Mouse (Mus musculus): ENCODE measurements at regions not wholly inside any gene's neighbourhood (a gene's known extent, or its start where the extent isn't known, plus 50 kb on each side); places are given as distances from the start of the nearest gene placed in this dataset.
A peak's percentile ranks its signal among the peaks of the same experiment; 100 is the strongest.

GRCm38 (mm10) chr8:34533421-34533820 lies 421.9 kb upstream of the Gm10131 start:
- no peaks in the 10 kb centered on the region for H3K27me3 ChIP-seq (replicated peaks)
- no peak overlapping the region for H3K4me3 ChIP-seq (replicated peaks)
- 80% methylated on average over 4 of the region's 4 CpGs for WGBS
- no peak for ATAC-seq (ENCODE audit: insufficient read depth, low FRiP score, low read depth)
- no peaks in the 10 kb centered on the region for H3K4me1 ChIP-seq
- no peaks in the 10 kb centered on the region for H3K36me3 ChIP-seq
- no peaks in the 10 kb centered on the region for H3K9me3 ChIP-seq
- no peak overlapping the region for H3K27ac ChIP-seq
- no peak overlapping the region for H3K9ac ChIP-seq
- no peak overlapping the region for H3K4me2 ChIP-seq

GRCm38 (mm10) chr8:34530896-34531679 lies 419.6 kb upstream of the Gm10131 start:
- Histone ChIP-seq H3K36me3 (no peaks in the 10 kb centered on the region), H3K27ac (no peak overlapping the region)
- whole genome bisulfite sequencing = 73% methylated on average over 11 of the region's 11 CpGs

GRCm38 (mm10) chr8:34530046-34530445 lies 418.5 kb upstream of the Gm10131 start:
- H3K4me2 ChIP-seq = no peak overlapping the region
- no peak overlapping the region for H3K9ac ChIP-seq
- no peaks in the 10 kb centered on the region for H3K9me3 ChIP-seq
- H3K27me3 ChIP-seq (replicated peaks) = no peaks in the 10 kb centered on the region
- ATAC-seq (ENCODE audit: insufficient read depth, low FRiP score, low read depth) = no peak
- no peak overlapping the region for H3K4me3 ChIP-seq (replicated peaks)
- no peaks in the 10 kb centered on the region for H3K4me1 ChIP-seq
- 38% methylated on average over 5 of the region's 5 CpGs for WGBS
- H3K36me3 ChIP-seq = no peaks in the 10 kb centered on the region
- H3K27ac ChIP-seq = no peak overlapping the region

More at GRCm38 (mm10) chr8:34530896-34531679, 419.6 kb upstream of the Gm10131 start:
- H3K4me2 ChIP-seq = no peak overlapping the region
- H3K9me3 ChIP-seq = no peaks in the 10 kb centered on the region
- no peak overlapping the region for H3K4me3 ChIP-seq (replicated peaks)
- no peaks in the 10 kb centered on the region for H3K4me1 ChIP-seq
- H3K27me3 ChIP-seq (replicated peaks) = no peaks in the 10 kb centered on the region
- H3K9ac ChIP-seq = no peak overlapping the region
- no peak for ATAC-seq (ENCODE audit: insufficient read depth, low FRiP score, low read depth)

GRCm38 (mm10) chr8:34529452-34529851 lies 417.9 kb upstream of the Gm10131 start:
- 57% methylated on average over 1 of the region's 1 CpGs for WGBS
- no peaks in the 10 kb centered on the region for H3K27me3 ChIP-seq (replicated peaks)
- no peaks in the 10 kb centered on the region for H3K36me3 ChIP-seq
- H3K4me1 ChIP-seq = no peaks in the 10 kb centered on the region
- H3K4me2 ChIP-seq = no peak overlapping the region
- no peak overlapping the region for H3K27ac ChIP-seq
- no peak overlapping the region for H3K4me3 ChIP-seq (replicated peaks)
- ATAC-seq (ENCODE audit: insufficient read depth, low FRiP score, low read depth) = no peak
- H3K9me3 ChIP-seq = no peaks in the 10 kb centered on the region
- no peak overlapping the region for H3K9ac ChIP-seq

- H3K36me3 ChIP-seq = no peaks in the 10 kb centered on the region
- no peak overlapping the region for H3K4me3 ChIP-seq (replicated peaks)
- 76% methylated on average over 3 of the region's 3 CpGs for WGBS
- no peaks in the 10 kb centered on the region for H3K27me3 ChIP-seq (replicated peaks)
- H3K4me1 ChIP-seq = no peaks in the 10 kb centered on the region
- no peak overlapping the region for H3K4me2 ChIP-seq
- no peak overlapping the region for H3K9ac ChIP-seq
- ATAC-seq (ENCODE audit: insufficient read depth, low FRiP score, low read depth) = no peak
- H3K27ac ChIP-seq = no peak overlapping the region
- H3K9me3 ChIP-seq = no peaks in the 10 kb centered on the region
These were observed 416.7 kb upstream of the Gm10131 start for GRCm38 (mm10) chr8:34528213-34528612.

- H3K27ac ChIP-seq = no peak overlapping the region
- H3K9ac ChIP-seq = no peak overlapping the region
- H3K4me3 ChIP-seq (replicated peaks) = no peak overlapping the region
- no peak for ATAC-seq (ENCODE audit: insufficient read depth, low FRiP score, low read depth)
- H3K27me3 ChIP-seq (replicated peaks) = no peaks in the 10 kb centered on the region
- WGBS = 48% methylated on average over 4 of the region's 4 CpGs
- no peaks in the 10 kb centered on the region for H3K36me3 ChIP-seq
- no peak overlapping the region for H3K4me2 ChIP-seq
- H3K4me1 ChIP-seq = no peaks in the 10 kb centered on the region
- H3K9me3 ChIP-seq = no peaks in the 10 kb centered on the region
These were observed 413.7 kb upstream of the Gm10131 start for GRCm38 (mm10) chr8:34525231-34525630.

- Histone ChIP-seq H3K4me2 (no peak overlapping the region), H3K36me3 (no peaks in the 10 kb centered on the region), H3K9ac (no peak overlapping the region), H3K4me3 (replicated peaks) (no peak overlapping the region), H3K27me3 (replicated peaks) (no peaks in the 10 kb centered on the region), H3K27ac (no peak overlapping the region), H3K9me3 (no peaks in the 10 kb centered on the region), H3K4me1 (no peaks in the 10 kb centered on the region)
- 0 out of 2 replicates have a peak, but pooled peaks have one; percentile 27 for ATAC-seq (ENCODE audit: insufficient read depth, low FRiP score, low read depth)
- 60% methylated on average over 3 of the region's 3 CpGs for WGBS
These were observed 412.3 kb upstream of the Gm10131 start for GRCm38 (mm10) chr8:34523849-34524248.

GRCm38 (mm10) chr8:34521316-34521715 lies 409.8 kb upstream of the Gm10131 start:
- no peak overlapping the region for H3K4me2 ChIP-seq
- H3K36me3 ChIP-seq = no peaks in the 10 kb centered on the region
- H3K9ac ChIP-seq = no peak overlapping the region
- H3K4me3 ChIP-seq (replicated peaks) = no peak overlapping the region
- 86% methylated on average over 7 of the region's 7 CpGs for WGBS
- H3K27me3 ChIP-seq (replicated peaks) = no peaks in the 10 kb centered on the region
- no peaks in the 10 kb centered on the region for H3K4me1 ChIP-seq
- no peaks in the 10 kb centered on the region for H3K9me3 ChIP-seq
- ATAC-seq (ENCODE audit: insufficient read depth, low FRiP score, low read depth) = no peak
- H3K27ac ChIP-seq = no peak overlapping the region

- no peaks in the 10 kb centered on the region for H3K9me3 ChIP-seq
- WGBS = 56% methylated on average over 4 of the region's 4 CpGs
- ATAC-seq (ENCODE audit: insufficient read depth, low FRiP score, low read depth) = no peak
These were observed 409.1 kb upstream of the Gm10131 start for GRCm38 (mm10) chr8:34520664-34521063.

GRCm38 (mm10) chr8:34513459-34514090 lies 402.0 kb upstream of the Gm10131 start:
- no peak overlapping the region for H3K27ac ChIP-seq

More at GRCm38 (mm10) chr8:34520664-34521063, 409.1 kb upstream of the Gm10131 start:
- H3K4me3 ChIP-seq (replicated peaks) = no peak overlapping the region
- no peaks in the 10 kb centered on the region for H3K27me3 ChIP-seq (replicated peaks)
- no peak overlapping the region for H3K27ac ChIP-seq
- H3K9ac ChIP-seq = no peak overlapping the region
- H3K36me3 ChIP-seq = no peaks in the 10 kb centered on the region
- H3K4me1 ChIP-seq = no peaks in the 10 kb centered on the region
- H3K4me2 ChIP-seq = no peak overlapping the region

GRCm38 (mm10) chr8:34505829-34506555 lies 394.5 kb upstream of the Gm10131 start:
- Histone ChIP-seq H3K36me3 (no peaks in the 10 kb centered on the region), H3K27me3 (replicated peaks) (no peaks in the 10 kb centered on the region), H3K9me3 (no peaks in the 10 kb centered on the region), H3K27ac (0 out of 2 replicates have a peak overlapping the region, but pooled peaks have one; percentile 28), H3K9ac (no peak overlapping the region), H3K4me2 (no peak overlapping the region), H3K4me1 (no peaks in the 10 kb centered on the region), H3K4me3 (replicated peaks) (no peak overlapping the region)
- 26% methylated on average over 15 of the region's 15 CpGs for WGBS
- ATAC-seq (ENCODE audit: insufficient read depth, low FRiP score, low read depth) = no peak

More at GRCm38 (mm10) chr8:34513459-34514090, 402.0 kb upstream of the Gm10131 start:
- no peaks in the 10 kb centered on the region for H3K27me3 ChIP-seq (replicated peaks)
- no peak overlapping the region for H3K4me2 ChIP-seq
- no peaks in the 10 kb centered on the region for H3K36me3 ChIP-seq
- H3K4me1 ChIP-seq = no peaks in the 10 kb centered on the region
- H3K9ac ChIP-seq = no peak overlapping the region
- no peaks in the 10 kb centered on the region for H3K9me3 ChIP-seq
- WGBS = 28% methylated on average over 4 of the region's 4 CpGs
- ATAC-seq (ENCODE audit: insufficient read depth, low FRiP score, low read depth) = no peak
- H3K4me3 ChIP-seq (replicated peaks) = no peak overlapping the region

- no peak for ATAC-seq (ENCODE audit: insufficient read depth, low FRiP score, low read depth)
- Histone ChIP-seq H3K4me1 (no peaks in the 10 kb centered on the region), H3K4me3 (replicated peaks) (no peak overlapping the region), H3K36me3 (no peaks in the 10 kb centered on the region), H3K9ac (no peak overlapping the region), H3K27ac (no peak overlapping the region), H3K4me2 (no peak overlapping the region), H3K27me3 (replicated peaks) (no peaks in the 10 kb centered on the region), H3K9me3 (no peaks in the 10 kb centered on the region)
- 76% methylated on average over 7 of the region's 7 CpGs for WGBS
These were observed 393.6 kb upstream of the Gm10131 start for GRCm38 (mm10) chr8:34505102-34505501.

Measured in stomach, embryonic 15.5 days (tissue).